Mouse (Mus musculus): Measurements from ENCODE around the gene Mob3c. TPM values are rescaled to one million over a fixed set of nuclear protein-coding genes. Genes with fewer than 3 reads are reported as not detected.

Gene Mob3c
- total RNA-seq, 2 experiments from 2014 or later: 5.0 to 5.3 TPM

GRCm38 (mm10) chr4:115835576-115835975 is 7.7 kb downstream of the Mob3c start:
- peak in 1 of 2 experiments; percentile 48 for DNase-seq

- no peak for DNase-seq
Measured at GRCm38 (mm10) chr4:115838196-115838595, 10.3 kb downstream of the Mob3c start.

- peak; percentile 94 for DNase-seq
Measured at GRCm38 (mm10) chr4:115838696-115839641, 11.1 kb downstream of the Mob3c start, which contains the start of gene Mknk1. Mknk1 (plus strand) TSS chr4:115839198.

DNA sequence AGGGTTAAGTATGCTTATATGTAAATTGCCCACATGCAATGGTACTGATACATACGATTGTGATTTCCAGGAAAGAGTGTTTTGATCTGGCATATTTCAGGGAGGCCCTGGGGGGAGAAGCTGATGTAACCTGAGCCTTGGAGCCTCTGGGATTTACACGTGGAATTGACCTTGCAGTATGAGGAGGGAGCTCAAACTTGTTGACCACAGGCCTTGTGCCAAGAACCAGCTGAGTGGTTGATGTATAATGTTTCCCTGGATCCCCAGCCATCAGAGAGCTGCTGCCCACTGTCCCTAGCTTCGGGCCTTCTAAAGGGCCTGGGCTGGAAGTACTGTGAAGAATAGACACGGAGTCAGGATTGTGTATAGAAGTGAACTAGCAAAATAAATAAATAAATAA is 12.1 kb downstream of the Mob3c start:
- DNase-seq: no peak

GRCm38 (mm10) chr4:115840842-115841241 is 12.9 kb downstream of the Mob3c start:
- DNase-seq: no peak

DNA sequence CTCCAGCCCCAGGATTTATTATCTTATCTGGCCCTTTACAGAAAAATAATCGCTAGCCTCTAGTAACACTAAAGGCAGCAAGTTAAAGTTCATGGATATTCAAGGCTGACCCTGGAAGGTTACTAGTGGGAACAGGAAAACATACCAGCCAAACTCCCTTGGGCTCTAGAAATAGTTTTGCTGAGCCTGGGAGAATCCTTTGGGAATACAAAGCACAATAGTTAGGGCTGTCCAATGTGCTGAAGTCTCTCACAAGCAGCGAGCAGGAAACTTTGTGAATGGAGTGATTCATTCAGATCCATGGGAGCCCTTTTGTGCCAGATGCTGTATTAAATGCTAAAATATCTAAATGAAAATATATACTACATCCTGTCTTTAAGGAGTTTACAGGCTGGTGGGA is 18.8 kb downstream of the Mob3c start:
- peak in 1 of 2 experiments; percentile 56 for DNase-seq

GRCm38 (mm10) chr4:115847377-115847776 is 19.5 kb downstream of the Mob3c start:
- peak in 1 of 2 experiments; percentile 66 for DNase-seq

DNA sequence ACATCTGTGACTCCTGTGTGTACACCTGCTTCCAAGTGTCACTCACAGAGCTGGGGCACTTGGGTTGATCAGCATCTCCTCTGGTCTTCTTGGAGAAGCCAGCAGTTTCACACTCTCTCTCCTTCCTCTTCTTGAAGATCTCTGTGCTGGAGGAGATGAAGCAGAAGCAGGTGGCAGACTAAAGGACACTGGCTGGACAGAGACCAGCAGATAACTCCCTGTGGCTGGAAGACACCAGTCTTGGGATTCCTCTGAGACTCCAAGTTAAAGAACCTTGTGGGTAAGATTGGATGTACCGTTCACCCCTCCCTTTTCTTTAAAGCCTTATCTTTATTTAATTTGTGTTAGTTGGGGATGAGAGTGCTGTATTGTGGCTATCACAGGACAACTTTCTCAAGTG is 20.2 kb downstream of the Mob3c start:
- no peak for DNase-seq

DNA sequence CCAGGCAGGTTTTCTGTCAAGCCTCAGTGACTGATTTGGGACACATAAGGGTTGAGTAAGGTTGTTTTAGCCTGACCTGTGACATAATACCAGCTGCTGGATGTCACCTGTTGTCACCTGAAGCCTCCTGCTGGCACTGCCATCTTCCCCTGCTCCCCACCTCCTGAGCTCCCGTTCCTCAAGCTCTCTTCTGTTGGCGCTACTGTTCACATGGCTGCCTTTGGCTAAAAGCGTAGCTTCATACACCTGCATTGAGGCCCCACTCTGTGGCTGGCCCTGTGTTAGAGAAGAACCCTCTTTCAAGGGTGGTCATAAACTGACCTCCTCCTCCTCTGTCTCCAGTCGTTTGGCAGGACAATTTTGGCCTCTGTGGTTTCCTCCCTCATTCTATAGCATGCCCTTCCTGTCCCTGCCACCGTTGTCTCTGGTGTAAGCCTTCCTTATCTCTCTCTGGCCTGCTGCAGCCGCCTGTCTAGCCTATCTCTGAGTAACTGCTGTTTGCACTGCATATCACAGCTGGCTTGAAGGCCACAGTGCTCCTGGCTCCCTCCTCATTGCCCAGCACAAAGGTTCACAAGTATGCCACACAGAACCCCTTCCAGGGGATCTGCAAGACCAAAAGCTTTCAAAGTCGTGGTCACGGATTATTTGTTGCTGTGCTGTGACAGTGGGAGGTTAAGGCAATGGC is 21.2 kb downstream of the Mob3c start:
- DNase-seq: no peak

DNA sequence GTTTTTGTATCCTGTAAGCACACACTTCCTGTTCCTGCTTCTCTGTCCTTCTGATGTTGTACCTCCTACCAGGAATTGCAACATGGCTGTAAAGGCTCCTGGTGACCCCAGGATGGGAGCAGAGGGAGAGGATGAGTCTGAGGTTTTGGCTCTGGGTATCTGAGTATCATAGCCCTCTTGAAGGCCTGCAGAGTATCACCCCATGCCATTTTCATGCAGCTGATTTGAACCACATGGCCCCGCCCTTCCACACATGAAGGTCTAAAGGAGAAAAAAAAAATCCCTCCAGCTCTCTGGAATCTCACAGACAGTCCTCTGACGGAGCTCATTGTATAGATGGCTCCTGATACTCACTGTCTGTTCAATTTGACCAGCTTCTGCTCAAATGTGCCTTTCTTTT is 22.2 kb downstream of the Mob3c start:
- no peak for DNase-seq

DNA sequence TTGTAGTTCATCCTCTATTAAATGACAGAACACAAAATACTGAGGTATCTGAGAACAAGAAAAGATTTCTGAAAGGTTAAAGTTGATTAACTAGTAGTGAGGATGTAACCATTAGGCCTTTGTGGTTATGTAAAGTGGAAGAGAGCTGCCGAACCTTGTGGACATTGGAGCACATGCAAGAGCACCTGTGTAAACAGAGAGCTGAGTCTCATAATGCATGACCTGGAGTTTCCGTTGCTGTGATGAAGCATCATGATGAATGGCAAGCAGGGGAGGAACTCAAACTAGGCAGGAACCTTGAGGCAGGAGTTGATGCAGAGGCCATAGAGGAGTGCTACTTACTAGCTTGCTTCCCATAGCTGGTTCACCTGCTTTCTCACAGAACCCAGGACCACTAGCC is 22.7 kb downstream of the Mob3c start:
- no peak for DNase-seq

GRCm38 (mm10) chr4:115851569-115851968 is 23.7 kb downstream of the Mob3c start:
- no peak for DNase-seq

GRCm38 (mm10) chr4:115855100-115855499 is 27.2 kb downstream of the Mob3c start:
- DNase-seq: no peak

DNA sequence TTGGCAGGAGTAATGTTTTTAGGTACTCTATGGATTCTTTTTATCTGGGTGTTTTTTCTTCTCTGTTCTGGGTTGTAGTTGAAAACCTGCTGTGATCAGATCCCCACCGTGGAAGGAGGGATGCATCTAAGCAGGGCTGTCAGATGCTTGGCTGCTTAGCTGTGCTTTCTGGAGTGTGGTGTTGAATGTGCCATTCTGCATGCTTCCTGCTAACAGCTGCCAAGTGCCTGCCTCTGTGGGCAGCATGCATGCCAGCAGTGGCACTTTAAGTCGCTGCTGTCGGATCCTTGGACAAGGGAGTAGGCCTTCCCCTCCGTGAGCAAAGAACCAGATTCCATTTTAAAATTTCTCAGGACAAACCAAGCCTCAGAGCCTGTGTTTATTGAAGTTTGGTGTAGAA is 27.7 kb downstream of the Mob3c start:
- no peak for DNase-seq

- DNase-seq: no peak
Measured at GRCm38 (mm10) chr4:115856282-115856681, 28.4 kb downstream of the Mob3c start.

GRCm38 (mm10) chr4:115857293-115857883 is 29.5 kb downstream of the Mob3c start:
- peak in 1 of 2 experiments; percentile 64 for DNase-seq

DNA sequence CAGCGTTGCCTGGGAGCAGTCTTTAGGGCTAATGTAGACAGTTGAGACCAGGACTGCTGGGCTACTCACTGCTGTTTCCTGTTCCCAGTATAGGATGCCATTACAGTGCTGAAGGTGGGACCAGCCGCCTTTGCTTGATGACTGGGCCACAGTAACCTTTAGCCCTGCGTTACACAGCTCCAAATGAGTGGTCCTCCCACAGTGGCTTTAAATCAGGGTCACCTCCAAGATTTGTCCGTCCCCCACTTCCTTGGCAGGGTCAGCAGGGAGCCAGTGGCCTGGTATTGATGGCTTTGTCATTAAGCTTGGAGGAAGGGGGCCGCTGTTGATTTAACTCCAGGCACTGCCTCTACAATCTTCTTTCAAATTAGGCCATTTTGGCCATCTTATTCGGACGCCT is 35.5 kb downstream of the Mob3c start:
- DNase-seq: no peak

GRCm38 (mm10) chr4:115863880-115864279 is 36.0 kb downstream of the Mob3c start:
- DNase-seq: no peak

DNA sequence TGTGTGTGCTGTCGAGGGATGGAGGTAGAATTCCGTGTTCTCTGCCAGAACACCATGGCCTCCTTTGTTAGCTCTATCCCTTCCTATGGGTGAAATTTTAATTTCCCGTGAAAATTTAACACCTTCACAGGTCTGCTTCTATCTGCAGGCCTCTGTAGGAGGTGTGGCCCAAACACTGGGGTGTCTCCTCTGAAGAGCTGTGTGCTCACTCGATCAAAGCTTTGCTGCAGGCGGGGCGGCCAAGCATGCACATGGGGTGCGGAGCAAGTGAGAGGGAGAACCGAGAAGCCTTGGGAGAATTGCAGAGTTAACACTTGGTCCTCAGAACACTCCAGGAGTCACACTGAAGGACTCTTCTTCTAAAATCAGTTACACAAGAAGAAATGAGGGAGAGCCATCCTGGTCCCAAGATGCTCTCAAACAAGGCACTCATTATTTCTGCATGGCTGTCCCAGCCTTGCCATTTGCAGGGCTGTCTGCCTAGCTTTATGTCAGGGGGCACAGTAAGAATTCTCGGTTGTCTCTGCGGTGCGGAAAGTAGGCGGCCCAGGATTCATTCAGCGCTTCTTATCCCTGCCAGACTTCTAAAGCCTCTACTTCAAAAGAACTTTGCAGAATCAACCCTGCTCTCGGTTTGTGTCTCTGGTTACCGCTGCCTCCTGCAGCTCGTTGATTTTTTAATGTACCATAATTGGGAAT is 41.8 kb downstream of the Mob3c start:
- no peak for DNase-seq

DNA sequence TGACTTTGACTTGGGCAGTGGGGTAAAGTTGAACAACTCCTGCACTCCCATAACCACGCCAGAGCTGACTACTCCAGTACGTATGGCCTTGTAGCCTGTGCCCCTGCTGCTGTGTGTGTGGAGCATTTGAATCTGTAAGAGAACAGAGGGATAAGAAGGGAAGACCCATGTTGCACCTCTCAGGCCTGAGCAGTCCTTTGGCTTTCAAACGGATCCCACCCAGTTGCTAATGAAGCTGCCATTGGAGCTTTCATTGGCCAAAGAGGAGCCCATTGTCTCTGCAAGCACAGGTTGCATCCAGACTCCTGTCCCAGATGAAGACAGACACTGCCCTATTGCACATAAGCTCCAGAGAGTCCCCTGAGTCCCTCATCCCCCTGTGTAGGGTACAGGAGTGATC is 45.3 kb downstream of the Mob3c start:
- no peak for DNase-seq

DNA sequence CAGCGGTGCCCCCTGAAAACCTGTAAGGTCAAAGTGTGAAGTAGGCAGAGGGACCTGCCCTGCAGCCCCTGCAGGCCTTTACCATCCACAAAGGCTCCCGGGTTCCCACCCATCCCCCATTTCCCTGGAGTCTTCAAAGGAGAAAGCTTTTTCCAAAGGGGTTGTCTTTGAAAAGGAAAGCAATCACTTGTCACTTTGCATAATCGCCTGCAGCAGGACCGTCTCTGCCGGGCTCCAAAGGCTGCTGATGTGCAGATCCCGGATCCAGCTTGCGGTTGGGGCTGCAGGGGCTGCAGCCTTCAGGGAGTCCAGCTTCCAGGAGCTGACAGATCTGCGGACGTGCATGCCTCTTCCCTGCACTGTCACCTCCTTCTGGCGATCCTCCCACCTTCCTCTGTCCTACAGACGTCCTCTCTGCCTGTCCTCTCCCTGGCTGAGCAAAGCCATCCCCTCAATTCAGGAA is 50.4 kb downstream of the Mob3c start:
- DNase-seq: no peak

- DNase-seq: no peak
Measured at GRCm38 (mm10) chr4:115878828-115879227, 50.9 kb downstream of the Mob3c start.

Measured in heart, adult 18-20 months (tissue).